Mouse (Mus musculus) bone marrow, adult 2 months (tissue): Measurements from ENCODE around the gene Il20.

ENCODE experiments used
- CTCF ChIP-seq: fragments of 200-500 bp; IDR thresholded peaks from 2 replicates; pipeline ENCODE4 v1.5.1; 2011; ENCODE audit warnings: low read length, control low read depth; ENCODE audit not compliant: control insufficient read depth, insufficient read depth
- POLR2A ChIP-seq: fragments of 200-500 bp; IDR thresholded peaks from 2 replicates; pipeline ENCODE4 v1.6.1; 2011; ENCODE audit warnings: low read depth, mild to moderate bottlenecking, control low read depth, low read length, borderline replicate concordance; ENCODE audit not compliant: control insufficient read depth

DNA sequence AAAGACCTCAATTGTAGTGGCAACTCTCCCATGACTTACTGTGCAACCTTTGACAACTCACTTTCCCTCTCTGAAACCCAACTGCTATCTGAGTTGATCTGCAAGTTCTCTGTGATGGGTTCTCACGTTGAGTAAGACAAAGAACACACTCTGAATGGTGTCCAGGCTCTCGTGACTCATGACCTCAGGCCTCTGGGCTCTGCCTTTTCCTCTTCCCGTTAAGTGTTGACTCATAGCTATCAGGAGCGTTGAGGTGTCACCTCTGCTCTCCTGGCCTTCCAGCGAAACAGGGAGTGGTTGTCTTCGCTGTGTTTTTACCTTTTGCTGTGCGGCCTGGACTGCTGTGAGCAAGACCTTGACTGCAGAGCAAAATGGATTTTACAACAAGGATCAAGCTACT lies 8.7 kb downstream of the Il20 start:
- TF ChIP-seq POLR2A, result no peak
- no peak for TF ChIP-seq CTCF
